Comparison of ENCODE assay signal across 11 mouse cellular contexts in genomic region chr14:20224163-20224562, GRCm38 (mm10). TPM values are rescaled to one million over a fixed set of nuclear protein-coding genes. Genes with fewer than 3 reads are reported as not detected.
DNase-seq lines count a peak whose midpoint lies in the region; ATAC-seq and TF ChIP-seq lines count a peak whose summit lies in the region.
"Had no signal": no experiment of that assay in that cellular context is flagged by ENCODE, and none has a peak within 500 bp of the region (broad histone marks: within the 10 kb centered on the region; RNA-seq: fewer than 3 reads in every experiment).

No protein-coding gene starts in this region.

- no peak overlapping the region for H3K4me2 ChIP-seq in liver, embryonic 12.5 days
- H3K4me2 ChIP-seq in forebrain, postnatal 0 days (ENCODE audit: low read depth), result no peak overlapping the region
- H3K4me2 ChIP-seq in midbrain, embryonic 14.5 days (ENCODE audit: low read length), result no peak overlapping the region
- H3K4me2 ChIP-seq in heart, embryonic 12.5 days, result no peak overlapping the region
- H3K4me2 ChIP-seq: embryonic facial prominence, embryonic 15.5 days; neural tube, embryonic 13.5 days had no signal

- no peaks in the 10 kb centered on the region for H3K36me3 ChIP-seq in liver, adult 2 months (ENCODE audit: control insufficient read depth, insufficient read depth, low read length)
- H3K36me3 ChIP-seq in liver, embryonic 12.5 days, result no peaks in the 10 kb centered on the region
- H3K36me3 ChIP-seq in forebrain, postnatal 0 days (ENCODE audit: insufficient read depth), result no peaks in the 10 kb centered on the region
- no peaks in the 10 kb centered on the region for H3K36me3 ChIP-seq in midbrain, embryonic 14.5 days (ENCODE audit: control insufficient read depth, insufficient read depth, low read length)
- no peaks in the 10 kb centered on the region for H3K36me3 ChIP-seq in heart, embryonic 12.5 days
- H3K36me3 ChIP-seq: embryonic facial prominence, embryonic 15.5 days; neural tube, embryonic 13.5 days had no signal

- H3K79me2 ChIP-seq in liver, adult 2 months (ENCODE audit: control insufficient read depth, insufficient read depth, low read length), result no peaks in the 10 kb centered on the region

- H3K4me3 ChIP-seq in liver, adult 2 months (ENCODE audit: insufficient read depth, low read depth, low read length), result peak overlapping the region; percentile 23; the same call in 1 of the 2 replicates
- H3K4me3 ChIP-seq in liver, embryonic 12.5 days, result no peak overlapping the region
- H3K4me3 ChIP-seq in forebrain, postnatal 0 days (ENCODE audit: low read depth, low read length), result no peak overlapping the region
- no peak overlapping the region for H3K4me3 ChIP-seq in midbrain, embryonic 14.5 days (replicated peaks; ENCODE audit: low read depth, low read length)
- H3K4me3 ChIP-seq in heart, embryonic 12.5 days, result no peak overlapping the region
- H3K4me3 ChIP-seq: embryonic facial prominence, embryonic 15.5 days; neural tube, embryonic 13.5 days had no signal

- no peaks in the 10 kb centered on the region for H3K27me3 ChIP-seq in liver, adult 2 months (ENCODE audit: control insufficient read depth, insufficient read depth, low read length)
- H3K27me3 ChIP-seq in liver, embryonic 12.5 days (replicated peaks), result 0 out of 2 replicates have a peak, but pooled peaks cover 3% of the 10 kb centered on the region
- H3K27me3 ChIP-seq in forebrain, postnatal 0 days (ENCODE audit: insufficient read depth, low read length), result no peaks in the 10 kb centered on the region
- no peaks in the 10 kb centered on the region for H3K27me3 ChIP-seq in midbrain, embryonic 14.5 days (ENCODE audit: control insufficient read depth, insufficient read depth, low read length)
- H3K27me3 ChIP-seq in heart, embryonic 12.5 days (replicated peaks), result no peaks in the 10 kb centered on the region
- H3K27me3 ChIP-seq: embryonic facial prominence, embryonic 15.5 days; neural tube, embryonic 13.5 days had no signal

- peak; percentile 60 for DNase-seq in liver, adult 2 months (ENCODE audit: extremely low read depth, low read depth, low spot score)
- peak; percentile 34 to 66 for DNase-seq in adrenal gland, postnatal 36 days
- DNase-seq in forebrain, postnatal 0 days, result peak; percentile 18
- peak; percentile 67 for DNase-seq in midbrain, embryonic 14.5 days
- DNase-seq: heart, postnatal 10 days had no signal

- H3K27ac ChIP-seq in liver, adult 2 months (replicated peaks; ENCODE audit: insufficient read depth, low read depth, low read length), result peak overlapping the region; percentile 100
- no peak overlapping the region for H3K27ac ChIP-seq in liver, embryonic 12.5 days
- H3K27ac ChIP-seq in forebrain, postnatal 0 days (ENCODE audit: low read depth, low read length), result no peak overlapping the region
- no peak overlapping the region for H3K27ac ChIP-seq in midbrain, embryonic 14.5 days (replicated peaks; ENCODE audit: low read depth, low read length)
- no peak overlapping the region for H3K27ac ChIP-seq in heart, embryonic 12.5 days (ENCODE audit: poor library complexity, severe bottlenecking)
- H3K27ac ChIP-seq: embryonic facial prominence, embryonic 15.5 days; neural tube, embryonic 13.5 days had no signal

- H3K4me1 ChIP-seq in liver, adult 2 months (ENCODE audit: control insufficient read depth, insufficient read depth, low read length), result peaks cover 41% of the 10 kb centered on the region
- H3K4me1 ChIP-seq in liver, embryonic 12.5 days, result peaks cover 5% of the 10 kb centered on the region
- H3K4me1 ChIP-seq in forebrain, postnatal 0 days (ENCODE audit: insufficient read depth), result no peaks in the 10 kb centered on the region; the same call in 1 of the 2 replicates
- H3K4me1 ChIP-seq in midbrain, embryonic 14.5 days (ENCODE audit: control insufficient read depth, insufficient read depth, low read length), result peaks cover 28% of the 10 kb centered on the region
- peaks cover 16% of the 10 kb centered on the region for H3K4me1 ChIP-seq in heart, embryonic 12.5 days (replicated peaks)

- WGBS in liver, adult 2 months, result 18% methylated on average over 4 of the region's 4 CpGs
- WGBS in liver, embryonic 12.5 days (ENCODE audit: insufficient replicate concordance), result 62% methylated on average over 4 of the region's 4 CpGs
- 11% methylated on average over 4 of the region's 4 CpGs for WGBS in forebrain, postnatal 0 days
- 18% methylated on average over 4 of the region's 4 CpGs for WGBS in midbrain, embryonic 14.5 days
- 33% methylated on average over 4 of the region's 4 CpGs for WGBS in heart, embryonic 12.5 days

- TF ChIP-seq CTCF in liver, adult 2 months (IDR thresholded peaks at IDR 0.05; ENCODE audit: low read depth, low read length), result no peak
- no peak for TF ChIP-seq CTCF in forebrain, postnatal 0 days (IDR thresholded peaks at IDR 0.05; ENCODE audit: low read depth)

- H3K9me3 ChIP-seq in liver, embryonic 12.5 days (replicated peaks), result no peaks in the 10 kb centered on the region
- H3K9me3 ChIP-seq in forebrain, postnatal 0 days (ENCODE audit: low read length), result no peaks in the 10 kb centered on the region
- H3K9me3 ChIP-seq in midbrain, embryonic 14.5 days (ENCODE audit: control insufficient read depth, low read length), result no peaks in the 10 kb centered on the region
- H3K9me3 ChIP-seq in heart, embryonic 12.5 days (replicated peaks), result no peaks in the 10 kb centered on the region
- H3K9me3 ChIP-seq: embryonic facial prominence, embryonic 15.5 days; neural tube, embryonic 13.5 days had no signal

- no peak for ATAC-seq in liver, embryonic 12.5 days
- no peak for ATAC-seq in forebrain, postnatal 0 days
- ATAC-seq in midbrain, embryonic 14.5 days (ENCODE audit: low FRiP score, low TSS enrichment), result no peak
- no peak for ATAC-seq in heart, embryonic 12.5 days (ENCODE audit: insufficient number of reproducible peaks, low FRiP score)
- no peak for ATAC-seq in monocyte, adult 5-6 weeks (replicated peaks; ENCODE audit: insufficient number of reproducible peaks, low FRiP score, low TSS enrichment, poor library complexity, severe bottlenecking)

- peak overlapping the region; percentile 80 for H3K9ac ChIP-seq in liver, adult 2 months (ENCODE audit: low read depth, low read length)
- H3K9ac ChIP-seq in liver, embryonic 12.5 days, result no peak overlapping the region
- H3K9ac ChIP-seq in forebrain, postnatal 0 days, result no peak overlapping the region
- no peak overlapping the region for H3K9ac ChIP-seq in midbrain, embryonic 14.5 days (replicated peaks; ENCODE audit: low read length)
- no peak overlapping the region for H3K9ac ChIP-seq in heart, embryonic 12.5 days
- H3K9ac ChIP-seq: embryonic facial prominence, embryonic 15.5 days; neural tube, embryonic 13.5 days had no signal

- TF ChIP-seq POLR2A in liver, adult 2 months (IDR thresholded peaks at IDR 0.05; ENCODE audit: extremely low read depth, insufficient read depth, low read length), result no peak

RNA-seq across cellular contexts. Expression of gene Kcnk5, which starts 42.6 kb away (rescaled TPM):
- 17.5 and 25.6 TPM in 2 replicates for total RNA-seq in liver, adult 2 months (2014; rRNA removed)
- polyA plus RNA-seq in liver, adult 2 months (2012; rRNA removed), result 10.3 and 13.8 TPM in 2 replicates
- polyA plus RNA-seq in liver, embryonic 12.5 days (2016; fragmentation: Nextera tagmentation; extraction: Ambion mirVana), result 8.6 and 8.9 TPM in 2 replicates
- 10 to 100 TPM in 1 of 2 experiments, 1 to 10 TPM in 1; 8.6 to 13.9 TPM for total RNA-seq in adrenal gland, postnatal 36 days (2021)
- total RNA-seq in forebrain, postnatal 0 days (2014; rRNA removed), result 0.76 and 1.0 TPM in 2 replicates
- polyA plus RNA-seq in forebrain, postnatal 0 days (2015; fragmentation: Nextera tagmentation; extraction: Ambion mirVana), result 0.63 and 0.71 TPM in 2 replicates
- 0.43 and 0.88 TPM in 2 replicates for polyA plus RNA-seq in midbrain, embryonic 14.5 days (2014; fragmentation: Nextera tagmentation; extraction: Ambion mirVana)
- 3.5 and 3.6 TPM in 2 replicates for polyA plus RNA-seq in heart, embryonic 12.5 days (2016; fragmentation: Nextera tagmentation; extraction: Ambion mirVana)
- 0.67 to 21.9 TPM (median 2.6 TPM) in 3 replicates for total RNA-seq in monocyte, adult 5-6 weeks (2017)

RNA-seq across cellular contexts. Expression of gene Kcnk16, which starts 44.8 kb away (rescaled TPM):
- not detected in 2 replicates for total RNA-seq in liver, adult 2 months (2014; rRNA removed)
- not detected in 2 replicates for polyA plus RNA-seq in liver, adult 2 months (2012; rRNA removed)
- polyA plus RNA-seq in liver, embryonic 12.5 days (2016; fragmentation: Nextera tagmentation; extraction: Ambion mirVana), result 1.4 and 1.7 TPM in 2 replicates
- not detected for total RNA-seq in adrenal gland, postnatal 36 days (2021)
- total RNA-seq in forebrain, postnatal 0 days (2014; rRNA removed), result not detected in 2 replicates
- polyA plus RNA-seq in forebrain, postnatal 0 days (2015; fragmentation: Nextera tagmentation; extraction: Ambion mirVana), result not detected in 2 replicates
- polyA plus RNA-seq in midbrain, embryonic 14.5 days (2014; fragmentation: Nextera tagmentation; extraction: Ambion mirVana), result not detected in 2 replicates
- not detected in 2 replicates for polyA plus RNA-seq in heart, embryonic 12.5 days (2016; fragmentation: Nextera tagmentation; extraction: Ambion mirVana)
- not detected in 3 replicates for total RNA-seq in monocyte, adult 5-6 weeks (2017)
- total RNA-seq: heart, postnatal 10 days had no signal
- polyA plus RNA-seq: limb, embryonic 14.5 days had no signal
